19 mouse cellular contexts compared by ENCODE assay signal in the genomic region with DNA sequence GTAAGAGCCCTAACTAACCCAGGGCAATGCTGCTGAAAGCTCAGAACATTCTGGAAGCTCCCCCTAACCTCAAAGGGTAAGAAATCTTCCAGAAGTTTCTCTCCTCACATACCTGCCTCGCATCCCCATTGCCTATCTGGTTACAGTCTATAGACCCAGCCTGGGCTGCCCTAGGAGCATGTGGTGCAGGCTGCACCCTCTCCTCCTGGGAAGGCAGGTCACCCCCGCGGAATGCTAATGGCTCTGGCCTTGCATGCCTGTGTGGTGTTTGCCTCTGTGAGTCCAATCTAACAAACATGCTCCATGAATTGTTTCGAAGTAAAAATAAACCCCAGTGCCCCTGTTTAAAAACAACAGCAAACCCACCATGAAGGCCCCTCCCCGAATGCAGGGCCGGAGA.
A peak's percentile ranks its signal among the peaks of the same experiment; 100 is the strongest.
DNase-seq lines count a peak whose midpoint lies in the region; ATAC-seq and TF ChIP-seq lines count a peak whose summit lies in the region.
"Had no signal": no experiment of that assay in that cellular context is flagged by ENCODE, and none has a peak within 500 bp of the region (broad histone marks: within the 10 kb centered on the region; RNA-seq: fewer than 3 reads in every experiment).

No protein-coding gene starts in this region.

- TF ChIP-seq EP300 in lung, postnatal 0 days (IDR thresholded peaks at IDR 0.05) = no peak

- no peak overlapping the region for H3K9ac ChIP-seq in hindbrain, embryonic 16.5 days (ENCODE audit: low read depth, low read length)
- no peak overlapping the region for H3K9ac ChIP-seq in forebrain, embryonic 15.5 days (replicated peaks)
- H3K9ac ChIP-seq in neural tube, embryonic 12.5 days = no peak overlapping the region
- no peak overlapping the region for H3K9ac ChIP-seq in lung, postnatal 0 days (replicated peaks; ENCODE audit: low read depth)
- H3K9ac ChIP-seq: limb, embryonic 13.5 days; liver, embryonic 15.5 days had no signal

- H3K4me1 ChIP-seq in hindbrain, embryonic 10.5 days (replicated peaks) = peaks cover 74% of the 10 kb centered on the region
- H3K4me1 ChIP-seq in hindbrain, embryonic 16.5 days (ENCODE audit: control insufficient read depth, insufficient read depth, low read depth, low read length) = peaks cover 28% of the 10 kb centered on the region
- H3K4me1 ChIP-seq in forebrain, embryonic 15.5 days = peaks cover 34% of the 10 kb centered on the region
- H3K4me1 ChIP-seq in limb, embryonic 10.5 days = peaks cover 83% of the 10 kb centered on the region
- H3K4me1 ChIP-seq in neural tube, embryonic 12.5 days = peaks cover 31% of the 10 kb centered on the region
- no peaks in the 10 kb centered on the region for H3K4me1 ChIP-seq in lung, postnatal 0 days (ENCODE audit: insufficient read depth, low read depth, low read length)
- H3K4me1 ChIP-seq: liver, embryonic 15.5 days had no signal

- DNase-seq in hindbrain, embryonic 10.5 days (ENCODE audit: low spot score) = no peak
- DNase-seq in limb, embryonic 10.5 days (ENCODE audit: low spot score) = no peak
- no peak for DNase-seq in right cerebral cortex, postnatal 4 days
- DNase-seq in lung, postnatal 0 days (ENCODE audit: low spot score) = no peak
- no peak for DNase-seq in embryo, embryonic 10 days (ENCODE audit: low spot score)
- DNase-seq: adrenal gland, postnatal 10 days; cerebellum, adult 18-20 months; cerebellum, postnatal 36 days; kidney, adult 18-20 months; kidney, postnatal 10 days; layer of hippocampus, adult 9-11 months; lung, postnatal 14 days; thymus, postnatal 4 days had no signal

- no peak for ATAC-seq in hindbrain, embryonic 16.5 days
- no peak for ATAC-seq in forebrain, embryonic 15.5 days (replicated peaks)
- ATAC-seq in neural tube, embryonic 12.5 days (ENCODE audit: low FRiP score, low read depth) = peak; percentile 48; the same call in 1 of the 2 replicates
- no peak for ATAC-seq in lung, postnatal 0 days

- H3K27ac ChIP-seq in hindbrain, embryonic 10.5 days = peak overlapping the region; percentile 82
- no peak overlapping the region for H3K27ac ChIP-seq in hindbrain, embryonic 16.5 days (ENCODE audit: low read depth, low read length)
- peak overlapping the region; percentile 51 for H3K27ac ChIP-seq in forebrain, embryonic 15.5 days (replicated peaks)
- H3K27ac ChIP-seq in limb, embryonic 10.5 days = peak overlapping the region; percentile 42; the same call in 1 of the 2 replicates
- H3K27ac ChIP-seq in neural tube, embryonic 12.5 days = no peak overlapping the region
- no peak overlapping the region for H3K27ac ChIP-seq in lung, postnatal 0 days (ENCODE audit: low read length)
- H3K27ac ChIP-seq: limb, embryonic 13.5 days; liver, embryonic 15.5 days had no signal

- no peaks in the 10 kb centered on the region for H3K36me3 ChIP-seq in hindbrain, embryonic 10.5 days
- no peaks in the 10 kb centered on the region for H3K36me3 ChIP-seq in hindbrain, embryonic 16.5 days (ENCODE audit: control insufficient read depth, insufficient read depth, low read length)
- H3K36me3 ChIP-seq in forebrain, embryonic 15.5 days = no peaks in the 10 kb centered on the region
- no peaks in the 10 kb centered on the region for H3K36me3 ChIP-seq in limb, embryonic 10.5 days
- H3K36me3 ChIP-seq in neural tube, embryonic 12.5 days = no peaks in the 10 kb centered on the region
- H3K36me3 ChIP-seq in lung, postnatal 0 days (ENCODE audit: insufficient read depth, low read length) = no peaks in the 10 kb centered on the region
- H3K36me3 ChIP-seq: limb, embryonic 13.5 days; liver, embryonic 15.5 days had no signal

- peaks cover 79% of the 10 kb centered on the region for H3K27me3 ChIP-seq in hindbrain, embryonic 10.5 days (ENCODE audit: insufficient read depth, poor library complexity, severe bottlenecking)
- no peaks in the 10 kb centered on the region; the same call in none of the 2 replicates for H3K27me3 ChIP-seq in hindbrain, embryonic 16.5 days (replicated peaks; ENCODE audit: control insufficient read depth, insufficient read depth, low read length)
- no peaks in the 10 kb centered on the region for H3K27me3 ChIP-seq in forebrain, embryonic 15.5 days
- peaks cover 61% of the 10 kb centered on the region for H3K27me3 ChIP-seq in limb, embryonic 10.5 days (ENCODE audit: low read depth, poor library complexity, severe bottlenecking)
- no peaks in the 10 kb centered on the region; the same call in 1 of the 2 replicates for H3K27me3 ChIP-seq in neural tube, embryonic 12.5 days (replicated peaks)
- H3K27me3 ChIP-seq in lung, postnatal 0 days (replicated peaks; ENCODE audit: insufficient read depth, low read length) = no peaks in the 10 kb centered on the region
- H3K27me3 ChIP-seq: liver, embryonic 15.5 days had no signal

- TF ChIP-seq CTCF in lung, postnatal 0 days (IDR thresholded peaks at IDR 0.05) = no peak

- 42% methylated on average over 6 of the region's 6 CpGs for WGBS in hindbrain, embryonic 10.5 days
- 24% methylated on average over 6 of the region's 6 CpGs for WGBS in hindbrain, embryonic 16.5 days
- 22% methylated on average over 6 of the region's 6 CpGs for WGBS in forebrain, embryonic 15.5 days
- WGBS in limb, embryonic 10.5 days = 47% methylated on average over 6 of the region's 6 CpGs
- 32% methylated on average over 6 of the region's 6 CpGs for WGBS in neural tube, embryonic 12.5 days
- 47% methylated on average over 6 of the region's 6 CpGs for WGBS in lung, postnatal 0 days

- no peaks in the 10 kb centered on the region for H3K9me3 ChIP-seq in hindbrain, embryonic 10.5 days
- H3K9me3 ChIP-seq in hindbrain, embryonic 16.5 days (ENCODE audit: control insufficient read depth, low read length) = no peaks in the 10 kb centered on the region
- no peaks in the 10 kb centered on the region for H3K9me3 ChIP-seq in forebrain, embryonic 15.5 days
- H3K9me3 ChIP-seq in limb, embryonic 10.5 days (replicated peaks) = no peaks in the 10 kb centered on the region
- no peaks in the 10 kb centered on the region for H3K9me3 ChIP-seq in neural tube, embryonic 12.5 days
- no peaks in the 10 kb centered on the region for H3K9me3 ChIP-seq in lung, postnatal 0 days (ENCODE audit: low read length)
- H3K9me3 ChIP-seq: limb, embryonic 13.5 days; liver, embryonic 15.5 days had no signal

- H3K4me3 ChIP-seq in hindbrain, embryonic 10.5 days = 0 out of 2 replicates have a peak overlapping the region, but pooled peaks have one; percentile 26
- no peak overlapping the region for H3K4me3 ChIP-seq in hindbrain, embryonic 16.5 days (ENCODE audit: low read length)
- no peak overlapping the region for H3K4me3 ChIP-seq in forebrain, embryonic 15.5 days
- H3K4me3 ChIP-seq in limb, embryonic 10.5 days = no peak overlapping the region
- H3K4me3 ChIP-seq in neural tube, embryonic 12.5 days = no peak overlapping the region
- no peak overlapping the region for H3K4me3 ChIP-seq in lung, postnatal 0 days (ENCODE audit: low read depth, low read length)
- H3K4me3 ChIP-seq: erythroblast, embryonic 14.5 days; limb, embryonic 13.5 days; liver, embryonic 15.5 days had no signal

- H3K4me2 ChIP-seq in hindbrain, embryonic 16.5 days (ENCODE audit: low read length) = no peak overlapping the region
- H3K4me2 ChIP-seq in forebrain, embryonic 15.5 days (replicated peaks) = no peak overlapping the region
- H3K4me2 ChIP-seq in neural tube, embryonic 12.5 days (replicated peaks) = 0 out of 2 replicates have a peak overlapping the region, but pooled peaks have one; percentile 43
- no peak overlapping the region for H3K4me2 ChIP-seq in lung, postnatal 0 days (replicated peaks; ENCODE audit: low read depth, low read length)
- H3K4me2 ChIP-seq: limb, embryonic 13.5 days; liver, embryonic 15.5 days had no signal

Comparison
In these comparisons a context has a peak if more than half of its experiments do, and no peak if none do; other contexts are left out.
1. H3K27ac ChIP-seq: peak in hindbrain, embryonic 10.5 days (single experiment), forebrain, embryonic 15.5 days (single experiment) and limb, embryonic 10.5 days (single experiment); none in hindbrain, embryonic 16.5 days (single experiment), neural tube, embryonic 12.5 days (single experiment) and lung, postnatal 0 days (single experiment).